Mouse (Mus musculus) brain, embryonic 14.5 days (tissue): ENCODE results near the gene Actl7a. TPM values are rescaled to one million over a fixed set of nuclear protein-coding genes. Genes with fewer than 3 reads are reported as not detected.
A peak's percentile ranks its signal among the peaks of the same experiment; 100 is the strongest.

Experiments
- DNase-seq: peaks from one replicate; pipeline ENCODE4 v3.0.0-alpha.2; 2011; ENCODE audit warnings: low read depth
- CTCF ChIP-seq: fragments of 200-500 bp; IDR thresholded peaks from 2 replicates; pipeline ENCODE4 v1.5.1; 2012; ENCODE audit warnings: inconsistent platforms, mild to moderate bottlenecking, moderate library complexity, borderline replicate concordance; ENCODE audit not compliant: insufficient read depth, insufficient read length; ENCODE audit errors: extremely low read depth
- POLR2A ChIP-seq: fragments of 200-500 bp; IDR thresholded peaks from 2 replicates; pipeline ENCODE4 v1.6.1; 2012; ENCODE audit warnings: mild to moderate bottlenecking, inconsistent platforms, borderline replicate concordance; ENCODE audit not compliant: poor library complexity, insufficient read depth, insufficient read length, severe bottlenecking; ENCODE audit errors: extremely low read depth
- polyA plus RNA-seq: library from polyadenylated mRNA; depleted of rRNA; stranded (reverse); fragments of >200 nt; gene quantifications from 2 replicates; pipeline ENCODE4 v1.2.3, GENCODE M21; 2012; rRNA removed

The Actl7a gene
- polyA plus RNA-seq, 1 experiment: not detected

- DNase-seq: peak; percentile 35
These were observed 48.2 kb downstream of the Actl7a start for GRCm38 (mm10) chr4:56791373-56791772.

More at GRCm38 (mm10) chr4:56791373-56791772, 48.2 kb downstream of the Actl7a start:
- no peak for TF ChIP-seq POLR2A
- TF ChIP-seq CTCF: peak; percentile 51; the same call in 1 of the 2 replicates

Other genes with a start within 250 kb of the Actl7a start
- not detected in 2 replicates for gene Gm26657, start 3.3 kb upstream of the Actl7a start, polyA plus RNA-seq
- 0.26 and 0.28 TPM in 2 replicates for gene Actl7b, start 2.0 kb upstream of the Actl7a start, polyA plus RNA-seq
- 79.2 and 82.1 TPM in 2 replicates for gene Elp1, start 58.9 kb downstream of the Actl7a start, polyA plus RNA-seq
- 8.2 and 13.3 TPM in 2 replicates for gene Fam206a, start 58.9 kb downstream of the Actl7a start, polyA plus RNA-seq
- 17.7 and 22.2 TPM in 2 replicates for gene Ctnnal1, start 121.8 kb downstream of the Actl7a start, polyA plus RNA-seq
- 9.8 and 11.4 TPM in 2 replicates for gene Tmem245, start 204.0 kb downstream of the Actl7a start, polyA plus RNA-seq
- 9.6 and 15.1 TPM in 2 replicates for gene Frrs1l, start 247.0 kb downstream of the Actl7a start, polyA plus RNA-seq